Mouse (Mus musculus) midbrain, embryonic 15.5 days (tissue): Measurements from ENCODE around the gene Fam13a. TPM values are rescaled to one million over a fixed set of nuclear protein-coding genes. Genes with fewer than 3 reads are reported as not detected.

Experiments used
- ATAC-seq: fragments of 200-750 bp; cut with Nextera tagmentation; replicated peaks from 2 replicates; pipeline ENCODE4 v1.8.0; 2017; ENCODE audit warnings: moderate TSS enrichment
- H3K27ac ChIP-seq: fragments of 300-500 bp; sonication (generic); 2 replicates; pipeline ENCODE4 v1.5.1; 2015; ENCODE audit warnings: mild to moderate bottlenecking, inconsistent platforms
- H3K27me3 ChIP-seq: fragments of 300-500 bp; sonication (generic); replicated peaks from 2 replicates; pipeline ENCODE4 v1.6.1; 2015; ENCODE audit warnings: inconsistent platforms
- H3K36me3 ChIP-seq: fragments of 300-500 bp; sonication (generic); replicated peaks from 2 replicates; pipeline ENCODE4 v1.6.1; 2015; ENCODE audit warnings: inconsistent platforms
- H3K4me1 ChIP-seq: fragments of 300-500 bp; sonication (generic); 2 replicates; pipeline ENCODE4 v1.6.1; 2015; ENCODE audit warnings: inconsistent platforms
- H3K4me2 ChIP-seq: fragments of 300-500 bp; sonication (generic); 2 replicates; pipeline ENCODE4 v1.6.1; 2015; ENCODE audit warnings: inconsistent platforms, mild to moderate bottlenecking, moderate library complexity
- H3K4me3 ChIP-seq: fragments of 300-500 bp; sonication (generic); 2 replicates; pipeline ENCODE4 v1.5.1; 2015; ENCODE audit warnings: mild to moderate bottlenecking, inconsistent platforms
- H3K9ac ChIP-seq: fragments of 300-500 bp; sonication (generic); 2 replicates; pipeline ENCODE4 v1.6.1; 2015; ENCODE audit warnings: mild to moderate bottlenecking, inconsistent platforms
- H3K9me3 ChIP-seq: fragments of 300-500 bp; sonication (generic); 2 replicates; pipeline ENCODE4 v1.6.1; 2016; ENCODE audit warnings: inconsistent platforms
- WGBS: fragments of 180-500 bp; shearing (Covaris S2); methylation state at CpG from one replicate; pipeline ENCODE4 v1.1.7; 2015; ENCODE audit warnings: mixed read lengths; 5-methylcytosine and 5-hydroxymethylcytosine counted together
- polyA plus RNA-seq: library from polyadenylated mRNA; unstranded; fragments of >200 nt; fragmentation: Nextera tagmentation; extraction: Ambion mirVana; gene quantifications from 2 replicates; pipeline ENCODE4 v1.2.1, GENCODE M21; 2015

The Fam13a gene
- polyA plus RNA-seq, 1 experiment from 2014 or later, result 12.5 TPM

DNA sequence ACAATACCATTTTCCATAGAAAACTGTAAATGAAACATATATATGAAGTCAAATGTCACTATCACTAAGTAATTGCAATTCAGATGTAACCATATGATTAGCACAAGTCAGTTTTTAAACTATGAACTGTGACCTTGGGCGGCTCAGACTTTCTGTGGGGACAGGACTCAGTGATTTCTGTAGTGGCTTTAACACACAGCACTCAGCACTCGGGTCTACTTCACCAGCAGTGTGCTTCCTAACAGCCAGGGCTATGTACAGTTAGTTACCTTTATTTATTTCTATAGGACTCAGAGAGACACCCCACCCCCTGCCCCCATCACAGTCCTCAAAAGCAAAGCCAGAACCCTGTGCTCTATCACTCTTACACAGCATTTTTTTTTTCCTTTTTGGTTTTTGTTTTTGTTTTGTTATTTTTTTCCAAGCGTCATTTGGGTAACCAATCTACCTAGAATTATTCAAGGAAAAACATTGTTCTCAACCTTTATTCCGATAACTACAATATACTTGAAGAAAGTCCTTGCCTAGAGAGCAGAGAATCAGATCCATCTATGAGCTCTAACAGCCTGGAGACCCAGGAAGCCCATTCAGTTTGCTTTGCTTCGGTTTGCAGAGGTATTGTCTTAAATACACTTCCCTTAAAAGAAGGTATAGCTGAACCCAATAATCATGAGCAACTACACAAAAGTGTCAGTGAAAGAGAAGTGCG, 740 bp downstream of the Fam13a start:
- Histone ChIP-seq H3K9ac (peak overlapping the region; percentile 65), H3K4me3 (peak overlapping the region; percentile 71), H3K4me2 (peak overlapping the region; percentile 59), H3K27ac (peak overlapping the region; percentile 87), H3K4me1 (peaks cover 13% of the 10 kb centered on the region), H3K36me3 (no peaks in the 10 kb centered on the region), H3K9me3 (no peaks in the 10 kb centered on the region), H3K27me3 (no peaks in the 10 kb centered on the region)
- peak; percentile 58 for ATAC-seq
- WGBS, result 40% methylated on average over 6 of the region's 6 CpGs

DNA sequence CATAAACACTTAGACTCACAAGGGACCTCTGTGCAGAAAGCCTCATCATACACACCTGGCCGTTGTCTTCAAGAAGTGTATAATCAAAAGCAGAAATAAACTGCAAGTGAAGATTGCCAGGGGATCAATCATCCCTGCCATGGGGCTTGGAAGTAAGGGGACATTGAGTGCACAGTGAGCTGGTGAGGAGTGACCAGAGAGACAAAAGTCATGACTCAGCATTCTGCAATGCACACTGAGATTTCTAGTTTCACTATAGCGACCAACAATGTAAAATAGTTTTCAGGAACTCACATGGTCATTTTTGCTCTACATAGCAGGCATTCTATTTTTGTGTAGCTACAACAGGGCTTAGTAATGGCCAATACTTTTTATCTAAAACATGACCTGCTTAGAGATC, 1.7 kb downstream of the Fam13a start:
- no peak for ATAC-seq
- H3K4me2 ChIP-seq, result 0 out of 2 replicates have a peak overlapping the region, but pooled peaks have one; percentile 59
- H3K4me3 ChIP-seq, result no peak overlapping the region

DNA sequence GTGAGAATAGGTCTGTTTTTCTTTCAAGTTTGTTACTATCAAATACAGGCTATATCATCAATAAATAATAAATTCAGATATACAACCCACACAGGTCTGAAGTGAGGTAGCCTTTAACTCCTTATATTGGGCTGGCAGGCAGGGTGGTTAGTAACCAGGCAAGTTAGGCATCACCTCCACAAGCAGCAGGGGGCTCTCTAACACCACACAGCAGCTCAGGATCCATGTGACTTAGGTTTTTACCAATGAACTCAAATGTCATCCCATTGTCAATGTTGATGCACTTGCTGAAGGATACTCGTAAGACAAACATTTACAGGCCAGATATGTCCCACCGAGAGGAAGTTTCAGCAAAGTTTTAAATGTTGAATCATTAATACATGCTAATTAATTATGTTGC, 4.0 kb downstream of the Fam13a start:
- Histone ChIP-seq H3K4me2 (no peak overlapping the region), H3K9me3 (no peaks in the 10 kb centered on the region), H3K27ac (no peak overlapping the region), H3K4me3 (no peak overlapping the region), H3K36me3 (no peaks in the 10 kb centered on the region), H3K9ac (no peak overlapping the region), H3K27me3 (no peaks in the 10 kb centered on the region), H3K4me1 (peaks cover 13% of the 10 kb centered on the region)
- ATAC-seq, result no peak
- WGBS, result 90% methylated on average over 2 of the region's 2 CpGs

More for the DNA sequence above, 1.7 kb downstream of the Fam13a start:
- Histone ChIP-seq H3K9me3 (no peaks in the 10 kb centered on the region), H3K4me1 (peaks cover 13% of the 10 kb centered on the region), H3K36me3 (no peaks in the 10 kb centered on the region), H3K27ac (no peak overlapping the region), H3K27me3 (no peaks in the 10 kb centered on the region), H3K9ac (no peak overlapping the region)
- WGBS, result 72% methylated on average over 2 of the region's 2 CpGs

DNA sequence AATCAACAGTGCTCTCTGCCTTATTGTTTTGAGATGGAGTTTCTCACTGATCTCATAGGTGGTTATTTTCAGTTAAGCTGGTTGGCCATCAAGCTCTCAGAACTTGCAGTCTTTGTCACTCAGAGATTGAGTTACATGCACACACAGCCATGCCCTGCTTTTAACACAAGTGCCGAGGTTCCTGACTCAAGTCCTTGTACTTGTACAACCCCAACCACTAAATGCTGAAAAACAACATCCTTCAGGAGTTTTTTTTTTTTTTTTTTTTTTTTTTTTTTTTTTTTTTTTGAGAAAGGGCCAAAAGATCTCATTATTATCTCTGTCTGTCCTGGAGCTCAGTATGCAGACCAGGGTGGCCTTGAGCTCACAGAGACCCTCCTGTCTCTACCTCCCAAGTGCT, 4.5 kb downstream of the Fam13a start:
- no peak overlapping the region for H3K9ac ChIP-seq
- H3K27ac ChIP-seq, result no peak overlapping the region
- no peaks in the 10 kb centered on the region for H3K9me3 ChIP-seq
- H3K4me1 ChIP-seq, result peaks cover 13% of the 10 kb centered on the region
- WGBS, result 83% methylated on average over 1 of the region's 1 CpGs
- H3K36me3 ChIP-seq, result no peaks in the 10 kb centered on the region
- no peak overlapping the region for H3K4me3 ChIP-seq
- ATAC-seq, result no peak
- H3K4me2 ChIP-seq, result no peak overlapping the region
- no peaks in the 10 kb centered on the region for H3K27me3 ChIP-seq

DNA sequence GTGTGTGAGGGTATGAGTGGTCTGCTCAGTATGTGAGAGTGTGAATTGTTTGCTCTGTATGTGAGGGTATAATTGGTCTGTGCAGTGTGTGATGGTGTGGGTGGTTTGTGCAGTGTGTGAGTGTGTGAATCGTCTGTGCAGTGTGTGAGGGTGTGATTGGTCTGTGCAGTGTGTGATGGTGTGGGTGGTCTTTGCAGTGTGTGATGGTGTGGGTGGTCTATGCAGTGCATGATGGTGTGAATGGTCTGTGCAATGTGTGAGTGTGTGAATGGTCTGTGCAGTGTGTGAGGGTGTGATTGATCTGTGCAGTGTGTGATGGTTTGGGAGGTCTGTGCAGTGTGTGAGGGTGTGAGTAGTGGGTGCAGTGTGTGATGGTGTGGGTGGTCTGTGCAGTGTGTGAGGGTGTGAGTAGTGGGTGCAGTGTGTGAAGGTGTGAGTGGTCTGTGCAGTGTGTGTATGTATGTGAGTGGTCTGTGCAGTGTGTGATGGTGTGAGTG, 8.0 kb downstream of the Fam13a start:
- Histone ChIP-seq H3K4me2 (no peak overlapping the region), H3K9me3 (no peaks in the 10 kb centered on the region), H3K36me3 (no peaks in the 10 kb centered on the region), H3K9ac (no peak overlapping the region), H3K4me1 (no peaks in the 10 kb centered on the region), H3K4me3 (no peak overlapping the region), H3K27me3 (no peaks in the 10 kb centered on the region), H3K27ac (no peak overlapping the region)
- ATAC-seq, result 0 out of 2 replicates have a peak, but pooled peaks have one; percentile 56
- 76% methylated on average over 1 of the region's 1 CpGs for WGBS

DNA sequence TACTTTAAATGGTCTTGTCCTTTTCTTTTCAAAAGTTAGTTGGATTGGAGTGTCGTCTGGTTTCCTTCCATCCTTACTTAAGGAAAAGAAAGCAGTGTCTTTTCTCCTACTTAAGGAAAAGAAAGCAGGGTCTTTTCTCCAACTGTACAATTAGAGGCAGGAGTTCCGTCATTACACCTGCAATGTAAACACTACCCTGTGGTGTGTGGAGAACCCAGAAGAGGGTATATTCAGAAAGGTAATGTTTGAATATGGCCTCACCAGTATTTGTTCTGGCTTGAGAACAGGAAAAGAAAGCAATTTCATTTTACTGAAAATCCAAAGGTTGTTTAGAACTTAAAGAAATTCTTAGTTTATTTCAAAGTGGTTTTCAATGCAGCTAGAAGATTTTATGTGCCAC, 9.6 kb downstream of the Fam13a start:
- Histone ChIP-seq H3K4me1 (no peaks in the 10 kb centered on the region), H3K4me3 (no peak overlapping the region), H3K36me3 (no peaks in the 10 kb centered on the region), H3K27me3 (no peaks in the 10 kb centered on the region), H3K9ac (no peak overlapping the region), H3K27ac (no peak overlapping the region), H3K9me3 (no peaks in the 10 kb centered on the region), H3K4me2 (no peak overlapping the region)
- WGBS, result 77% methylated on average over 2 of the region's 2 CpGs
- no peak for ATAC-seq

DNA sequence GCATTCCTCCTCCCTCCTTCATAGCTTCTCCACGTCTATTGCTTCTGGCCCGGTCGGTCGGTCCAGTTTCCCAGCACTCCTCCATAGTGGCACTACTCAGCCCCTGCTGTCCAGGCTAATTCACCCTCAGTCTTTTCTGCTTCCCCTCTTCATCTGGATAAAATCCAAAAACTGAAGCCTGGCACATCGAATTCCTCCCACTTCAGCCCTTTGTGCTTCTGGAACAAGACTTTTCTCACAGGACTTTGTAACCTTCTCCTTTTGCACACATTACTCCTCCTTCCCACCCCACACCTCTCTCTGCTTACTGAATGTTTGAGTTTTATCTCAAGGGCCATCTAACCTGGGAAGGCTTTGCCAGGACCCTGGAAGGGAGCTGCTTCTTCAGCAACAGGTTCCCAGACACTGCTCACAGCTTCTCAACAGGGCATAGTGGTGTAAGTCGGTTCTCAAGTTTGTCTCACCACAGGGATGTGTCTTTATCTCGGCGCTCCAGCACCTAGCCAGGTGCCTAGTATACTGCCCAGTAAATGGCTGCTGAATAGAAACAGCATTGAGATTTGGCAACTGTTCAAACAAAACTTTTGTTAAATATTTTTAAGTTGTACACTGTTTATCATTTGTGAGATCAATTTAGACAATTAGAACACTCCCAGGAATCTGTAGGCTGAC, 10.1 kb downstream of the Fam13a start:
- no peak for ATAC-seq
- Histone ChIP-seq H3K36me3 (no peaks in the 10 kb centered on the region), H3K27me3 (no peaks in the 10 kb centered on the region), H3K9ac (no peak overlapping the region), H3K4me3 (no peak overlapping the region), H3K4me1 (no peaks in the 10 kb centered on the region), H3K4me2 (no peak overlapping the region), H3K27ac (no peak overlapping the region), H3K9me3 (no peaks in the 10 kb centered on the region)
- 77% methylated on average over 8 of the region's 8 CpGs for WGBS

DNA sequence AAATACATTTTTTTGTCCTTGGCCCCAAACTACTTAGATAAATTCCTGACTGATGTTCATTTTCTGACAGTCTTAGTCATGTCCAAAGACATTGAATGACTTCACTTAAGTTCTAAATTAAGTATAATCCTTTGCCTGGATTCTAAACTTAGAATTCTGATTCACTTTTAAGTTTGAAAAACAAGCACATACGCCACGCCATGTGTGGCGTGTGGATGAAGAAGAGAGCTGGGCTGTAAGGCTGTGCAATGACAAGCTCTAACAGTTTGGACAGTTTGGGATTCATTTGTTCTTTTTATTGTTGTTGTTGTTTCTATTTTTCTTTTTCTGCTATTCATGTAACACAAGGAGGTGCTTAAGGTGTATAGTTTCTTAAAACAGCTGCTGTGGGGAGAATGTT, 13.6 kb downstream of the Fam13a start:
- 92% methylated on average over 3 of the region's 3 CpGs for WGBS
- H3K9me3 ChIP-seq, result no peaks in the 10 kb centered on the region
- no peak overlapping the region for H3K4me2 ChIP-seq

DNA sequence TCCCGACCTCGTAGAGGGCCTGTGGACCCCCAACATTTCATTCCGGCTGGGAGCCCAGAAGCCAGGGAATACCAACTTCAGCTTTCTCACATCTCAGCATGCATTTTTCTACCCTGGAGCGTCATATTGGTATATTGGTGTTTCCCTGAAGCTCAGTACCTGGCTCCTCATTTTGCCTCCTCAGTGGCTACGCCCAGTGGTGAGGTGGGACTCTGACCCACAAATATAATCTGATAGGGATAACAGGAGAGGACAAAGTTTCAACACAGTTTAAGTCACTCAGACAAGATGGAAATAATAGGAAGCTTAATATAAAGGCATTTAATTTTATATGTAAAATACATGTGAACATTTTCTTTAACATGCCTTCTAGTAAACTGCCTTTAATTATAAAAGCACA, 19.7 kb downstream of the Fam13a start:
- no peak overlapping the region for H3K4me3 ChIP-seq
- no peak for ATAC-seq
- H3K9ac ChIP-seq, result no peak overlapping the region
- H3K9me3 ChIP-seq, result no peaks in the 10 kb centered on the region
- H3K36me3 ChIP-seq, result no peaks in the 10 kb centered on the region
- no peak overlapping the region for H3K4me2 ChIP-seq
- H3K4me1 ChIP-seq, result no peaks in the 10 kb centered on the region
- H3K27me3 ChIP-seq, result no peaks in the 10 kb centered on the region
- no peak overlapping the region for H3K27ac ChIP-seq
- WGBS, result 94% methylated on average over 5 of the region's 5 CpGs

More for the DNA sequence above, 13.6 kb downstream of the Fam13a start:
- Histone ChIP-seq H3K9ac (no peak overlapping the region), H3K36me3 (no peaks in the 10 kb centered on the region), H3K4me3 (no peak overlapping the region), H3K27me3 (no peaks in the 10 kb centered on the region), H3K4me1 (no peaks in the 10 kb centered on the region), H3K27ac (no peak overlapping the region)
- no peak for ATAC-seq

DNA sequence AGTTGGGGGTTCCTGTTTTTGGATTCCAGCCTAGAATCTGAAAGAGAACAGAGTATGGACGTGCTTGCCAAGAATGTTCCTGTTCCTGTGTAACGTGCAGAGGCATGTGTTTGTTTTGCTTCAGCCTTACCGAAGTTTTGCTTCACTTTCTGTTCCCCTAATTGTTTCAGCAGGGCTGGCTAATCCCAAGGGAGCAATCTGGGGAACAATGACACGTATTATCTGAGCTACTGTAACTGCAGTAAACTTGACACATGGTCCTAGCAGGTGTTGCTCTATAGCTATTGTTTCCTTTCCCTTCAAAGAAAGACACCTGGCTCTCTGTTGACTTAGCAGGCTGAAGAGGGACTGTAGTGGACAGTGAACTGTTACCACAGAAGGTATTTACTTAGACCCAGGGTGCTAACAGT, 25.3 kb downstream of the Fam13a start:
- no peak overlapping the region for H3K4me2 ChIP-seq
- no peak overlapping the region for H3K27ac ChIP-seq
- ATAC-seq, result 0 out of 2 replicates have a peak, but pooled peaks have one; percentile 6
- H3K9me3 ChIP-seq, result no peaks in the 10 kb centered on the region
- WGBS, result 37% methylated on average over 4 of the region's 4 CpGs
- H3K4me1 ChIP-seq, result no peaks in the 10 kb centered on the region
- H3K9ac ChIP-seq, result no peak overlapping the region
- no peak overlapping the region for H3K4me3 ChIP-seq
- no peaks in the 10 kb centered on the region for H3K27me3 ChIP-seq
- no peaks in the 10 kb centered on the region for H3K36me3 ChIP-seq

DNA sequence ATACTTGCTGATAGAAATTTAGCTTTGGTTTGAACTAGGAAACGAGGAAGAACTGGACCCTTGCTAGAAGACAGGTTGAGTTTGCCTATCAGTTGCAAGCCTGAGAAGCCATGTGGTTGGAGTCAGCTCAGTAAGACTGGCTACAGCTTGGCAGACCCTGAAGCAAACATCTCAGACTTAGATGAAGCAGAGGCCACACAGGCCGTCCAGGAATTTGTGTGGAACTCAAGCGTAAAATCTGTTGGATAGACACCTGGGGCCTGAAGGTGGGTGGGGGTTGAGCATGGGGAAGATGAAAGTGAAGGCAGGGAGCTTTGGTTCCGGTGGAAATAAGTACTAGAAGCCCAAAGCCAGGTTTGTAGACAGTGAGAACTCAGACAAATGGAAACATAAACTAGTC, 25.8 kb downstream of the Fam13a start:
- Histone ChIP-seq H3K36me3 (no peaks in the 10 kb centered on the region), H3K4me1 (no peaks in the 10 kb centered on the region), H3K4me3 (no peak overlapping the region), H3K4me2 (no peak overlapping the region), H3K9ac (no peak overlapping the region), H3K27ac (no peak overlapping the region), H3K9me3 (no peaks in the 10 kb centered on the region), H3K27me3 (no peaks in the 10 kb centered on the region)
- no peak for ATAC-seq
- 59% methylated on average over 4 of the region's 4 CpGs for WGBS

DNA sequence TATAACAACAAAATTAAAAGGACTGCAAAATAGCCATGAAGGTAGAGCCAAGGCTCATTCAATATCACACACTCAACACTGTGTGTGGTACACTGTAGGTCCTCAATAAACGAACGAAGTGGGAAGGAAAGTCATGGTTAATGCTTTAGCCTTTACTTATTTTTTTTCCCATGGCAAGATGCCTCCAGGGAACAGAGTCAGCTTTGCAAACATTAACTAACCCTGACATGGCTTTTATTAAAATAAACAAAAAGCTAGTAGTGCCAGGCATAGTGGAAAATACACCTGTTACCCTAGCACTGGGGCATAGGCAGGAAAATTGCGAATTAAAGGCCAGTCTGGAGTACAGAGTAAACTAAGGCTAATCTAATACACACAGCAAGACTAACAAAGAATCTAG, 35.2 kb downstream of the Fam13a start:
- no peaks in the 10 kb centered on the region for H3K27me3 ChIP-seq
- no peak overlapping the region for H3K4me2 ChIP-seq
- H3K4me3 ChIP-seq, result no peak overlapping the region

DNA sequence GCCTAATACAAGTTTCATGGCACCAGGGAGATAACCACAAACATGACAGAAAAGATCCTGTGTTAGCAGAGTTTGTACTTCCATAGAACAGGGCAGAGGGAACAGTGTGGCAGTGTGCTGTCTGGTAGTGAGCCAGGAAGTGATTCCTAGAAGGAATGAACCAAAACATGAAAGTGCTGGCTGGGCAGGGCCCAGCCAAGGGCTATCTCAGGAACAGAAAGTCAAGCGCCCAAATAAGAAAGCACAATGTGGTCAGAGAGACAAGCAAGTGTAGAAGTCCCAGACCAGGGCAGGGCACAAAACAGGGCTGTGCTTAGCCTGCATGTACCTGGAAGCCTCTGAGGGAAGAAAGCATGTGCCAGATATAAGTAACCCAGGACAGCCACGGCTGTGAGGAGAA, 35.6 kb downstream of the Fam13a start:
- Histone ChIP-seq H3K4me2 (no peak overlapping the region), H3K27ac (no peak overlapping the region), H3K4me3 (no peak overlapping the region), H3K9me3 (no peaks in the 10 kb centered on the region), H3K36me3 (no peaks in the 10 kb centered on the region), H3K9ac (no peak overlapping the region), H3K4me1 (no peaks in the 10 kb centered on the region), H3K27me3 (no peaks in the 10 kb centered on the region)
- 85% methylated on average over 2 of the region's 2 CpGs for WGBS
- ATAC-seq, result no peak

More for the DNA sequence above, 35.2 kb downstream of the Fam13a start:
- Histone ChIP-seq H3K9me3 (no peaks in the 10 kb centered on the region), H3K36me3 (no peaks in the 10 kb centered on the region), H3K9ac (no peak overlapping the region), H3K4me1 (no peaks in the 10 kb centered on the region), H3K27ac (no peak overlapping the region)
- ATAC-seq, result no peak
- WGBS, result 78% methylated on average over 3 of the region's 3 CpGs
